In genomic region chr10:95439718-95440339, GRCm38 (mm10) we compare ENCODE assay signal across 21 mouse cellular contexts. TPM values are rescaled to one million over a fixed set of nuclear protein-coding genes. Genes with fewer than 3 reads are reported as not detected.
DNase-seq lines count a peak whose midpoint lies in the region; ATAC-seq and TF ChIP-seq lines count a peak whose summit lies in the region.
"Had no signal": no experiment of that assay in that cellular context is flagged by ENCODE, and none has a peak within 500 bp of the region (broad histone marks: within the 10 kb centered on the region; RNA-seq: fewer than 3 reads in every experiment).

No protein-coding gene starts in this region.

- peak; percentile 11 for DNase-seq in lung, embryonic 14.5 days
- DNase-seq in lung, adult 2 months: no peak
- DNase-seq in Patski (ENCODE audit: low read depth, low spot score): no peak
- peak; percentile 95 for DNase-seq in fat pad, adult 2 months (ENCODE audit: extremely low read depth, low read depth, low spot score)
- DNase-seq in adrenal gland, postnatal 14 days: no peak
- DNase-seq: adrenal gland, adult 2 months; adrenal gland, postnatal 25 days; cerebellum, adult 11-12 months; cerebellum, adult 8-10 months; cerebellum, postnatal 36 days; gastrocnemius, adult 2 months; gastrocnemius, postnatal 14 days had no signal

- no peak for TF ChIP-seq POLR2A in lung, adult 2 months (IDR thresholded peaks at IDR 0.05; ENCODE audit: borderline replicate concordance, extremely low read depth, low read depth, low read length)

- in situ Hi-C loops in Patski (cut with MboI; ENCODE audit: low pct_unique_long_range_greater_than_20kb): no loop called here

- H3K9me3 ChIP-seq in lung, embryonic 14.5 days (ENCODE audit: low read depth, low read length): no peaks in the 10 kb centered on the region
- H3K9me3 ChIP-seq: embryonic facial prominence, embryonic 10.5 days; embryonic facial prominence, embryonic 13.5 days; forebrain, embryonic 10.5 days; forebrain, embryonic 13.5 days; hindbrain, embryonic 12.5 days; hindbrain, embryonic 15.5 days had no signal

- 61% methylated on average over 10 of the region's 10 CpGs for WGBS in lung, embryonic 14.5 days
- WGBS in lung, adult 2 months: 70% methylated on average over 10 of the region's 10 CpGs

- no peaks in the 10 kb centered on the region for H3K27me3 ChIP-seq in lung, embryonic 14.5 days (ENCODE audit: insufficient read depth, low read length)
- H3K27me3 ChIP-seq in Patski: no peaks in the 10 kb centered on the region
- H3K27me3 ChIP-seq: embryonic facial prominence, embryonic 13.5 days; forebrain, embryonic 13.5 days; hindbrain, embryonic 12.5 days; hindbrain, embryonic 15.5 days had no signal

- no peak for TF ChIP-seq CTCF in lung, embryonic 14.5 days (IDR thresholded peaks at IDR 0.05; ENCODE audit: low read depth)
- no peak for TF ChIP-seq CTCF in lung, adult 2 months (IDR thresholded peaks at IDR 0.05; ENCODE audit: insufficient read depth, low read length)
- TF ChIP-seq CTCF in Patski (IDR thresholded peaks at IDR 0.05): no peak

- CTCF ChIA-PET in Patski (lab: Charles Lee): interaction anchor here (1.0 to 1.1 kb wide), 2 partner anchors 12 to 31 kb away, joined by 3 read pairs; no protein-coding TSS in a partner anchor

- peaks cover 9% of the 10 kb centered on the region for H3K4me1 ChIP-seq in lung, embryonic 14.5 days (ENCODE audit: insufficient read depth)
- H3K4me1 ChIP-seq in lung, adult 2 months (ENCODE audit: control insufficient read depth, insufficient read depth, low read length): peaks cover 6% of the 10 kb centered on the region; the same call in 1 of the 2 replicates
- H3K4me1 ChIP-seq: embryonic facial prominence, embryonic 13.5 days; forebrain, embryonic 10.5 days; forebrain, embryonic 13.5 days; hindbrain, embryonic 12.5 days; hindbrain, embryonic 15.5 days had no signal

- no peaks in the 10 kb centered on the region for H3K36me3 ChIP-seq in lung, embryonic 14.5 days (ENCODE audit: insufficient read depth)
- H3K36me3 ChIP-seq: embryonic facial prominence, embryonic 10.5 days; embryonic facial prominence, embryonic 13.5 days; forebrain, embryonic 10.5 days; hindbrain, embryonic 12.5 days; hindbrain, embryonic 15.5 days had no signal

- POLR2A ChIA-PET in Patski (lab: Charles Lee): interaction anchor here (0.6 to 1.0 kb wide), 3 partner anchors 24 to 449 kb away, joined by 3 to 7 read pairs (median 3); no protein-coding TSS in a partner anchor

- no peak overlapping the region for H3K9ac ChIP-seq in lung, embryonic 14.5 days
- H3K9ac ChIP-seq: embryonic facial prominence, embryonic 13.5 days; forebrain, embryonic 13.5 days; hindbrain, embryonic 12.5 days; hindbrain, embryonic 15.5 days had no signal

- H3K27ac ChIP-seq in lung, embryonic 14.5 days (ENCODE audit: low read depth): no peak overlapping the region
- H3K27ac ChIP-seq: embryonic facial prominence, embryonic 10.5 days; embryonic facial prominence, embryonic 13.5 days; forebrain, embryonic 10.5 days; forebrain, embryonic 13.5 days; gastrocnemius, adult 2 months; hindbrain, embryonic 12.5 days; hindbrain, embryonic 15.5 days had no signal

- no peak for ATAC-seq in lung, embryonic 14.5 days (ENCODE audit: insufficient read depth)
- ATAC-seq in Patski: peak; percentile 89
- ATAC-seq in monocyte, adult 5-6 weeks (replicated peaks; ENCODE audit: insufficient number of reproducible peaks, low FRiP score, low TSS enrichment, poor library complexity, severe bottlenecking): no peak
- ATAC-seq: forebrain, embryonic 13.5 days; forebrain, embryonic 16.5 days had no signal

- no peak overlapping the region for H3K4me2 ChIP-seq in lung, embryonic 14.5 days
- H3K4me2 ChIP-seq: embryonic facial prominence, embryonic 13.5 days; forebrain, embryonic 13.5 days; hindbrain, embryonic 12.5 days; hindbrain, embryonic 15.5 days had no signal

- H3K4me3 ChIP-seq in lung, embryonic 14.5 days (ENCODE audit: low read depth, low read length): no peak overlapping the region
- H3K4me3 ChIP-seq in lung, adult 2 months (replicated peaks; ENCODE audit: extremely low read depth, low read depth, low read length): no peak overlapping the region
- H3K4me3 ChIP-seq: embryonic facial prominence, embryonic 10.5 days; embryonic facial prominence, embryonic 13.5 days; erythroblast, embryonic 14.5 days; forebrain, embryonic 10.5 days; forebrain, embryonic 13.5 days; gastrocnemius, adult 2 months; hindbrain, embryonic 12.5 days; hindbrain, embryonic 15.5 days had no signal

RNA-seq across cellular contexts. Expression of gene Socs2, which starts 22.8 kb away (rescaled TPM):
- polyA plus RNA-seq in lung, embryonic 14.5 days (2014; fragmentation: Nextera tagmentation; extraction: Ambion mirVana): 124 and 129 TPM in 2 replicates
- 83.1 and 140 TPM in 2 replicates for polyA plus RNA-seq in lung, adult 2 months (2012; rRNA removed)
- polyA plus RNA-seq in Patski (2021): 42.7 TPM
- 0.76 to 3.0 TPM (median 2.7 TPM) in 3 replicates for total RNA-seq in monocyte, adult 5-6 weeks (2017)
- 18.2 and 24.5 TPM in 2 replicates for total RNA-seq in adrenal gland, postnatal 14 days (2021)

Comparison
In these comparisons a context has a peak if more than half of its experiments do, and no peak if none do; other contexts are left out.
1. DNase-seq: peak in lung, embryonic 14.5 days (single experiment) and fat pad, adult 2 months (single experiment); none in lung, adult 2 months (single experiment), Patski (single experiment) and adrenal gland, postnatal 14 days (single experiment).